Mouse (Mus musculus) hindbrain, embryonic 10.5 days (tissue): Measurements from ENCODE around the gene Uba1. TPM values are rescaled to one million over a fixed set of nuclear protein-coding genes. Genes with fewer than 3 reads are reported as not detected.

ENCODE experiments used
- polyA plus RNA-seq: library from polyadenylated mRNA; unstranded; fragments of >200 nt; fragmentation: Nextera tagmentation; extraction: Ambion mirVana; gene quantifications from 2 replicates; pipeline ENCODE4 v1.2.1, GENCODE M21; 2016

Uba1 gene
- polyA plus RNA-seq, 1 experiment from 2014 or later = 307 TPM

Other genes starting within 250 kb of the Uba1 start
- 7.8 and 10.1 TPM in 2 replicates for gene Jade3, start 232.6 kb upstream of the Uba1 start, polyA plus RNA-seq
- gene Rgn, start 108.5 kb upstream of the Uba1 start, polyA plus RNA-seq = 0.09 TPM in 1 of 2 replicates, not detected in the other
- gene Rbm10, start 40.8 kb upstream of the Uba1 start, polyA plus RNA-seq = 89.3 and 103 TPM in 2 replicates
- gene Ndufb11, start 40.7 kb upstream of the Uba1 start, polyA plus RNA-seq = 186 and 210 TPM in 2 replicates
- 125 and 144 TPM in 2 replicates for gene Cdk16, start 29.6 kb downstream of the Uba1 start, polyA plus RNA-seq
- gene Usp11, start 45.6 kb downstream of the Uba1 start, polyA plus RNA-seq = 68.4 and 76.7 TPM in 2 replicates
- 103 and 115 TPM in 2 replicates for gene Araf, start 139.5 kb downstream of the Uba1 start, polyA plus RNA-seq
- 10.3 and 10.6 TPM in 2 replicates for gene Timp1, start 211.8 kb downstream of the Uba1 start, polyA plus RNA-seq